Mouse (Mus musculus): ENCODE data around the gene Rap2a. TPM values are rescaled to one million over a fixed set of nuclear protein-coding genes. Genes with fewer than 3 reads are reported as not detected.

Gene Rap2a
- total and polyA plus RNA-seq, 3 experiments: 8.5 to 9.3 (median 8.9) TPM

DNA sequence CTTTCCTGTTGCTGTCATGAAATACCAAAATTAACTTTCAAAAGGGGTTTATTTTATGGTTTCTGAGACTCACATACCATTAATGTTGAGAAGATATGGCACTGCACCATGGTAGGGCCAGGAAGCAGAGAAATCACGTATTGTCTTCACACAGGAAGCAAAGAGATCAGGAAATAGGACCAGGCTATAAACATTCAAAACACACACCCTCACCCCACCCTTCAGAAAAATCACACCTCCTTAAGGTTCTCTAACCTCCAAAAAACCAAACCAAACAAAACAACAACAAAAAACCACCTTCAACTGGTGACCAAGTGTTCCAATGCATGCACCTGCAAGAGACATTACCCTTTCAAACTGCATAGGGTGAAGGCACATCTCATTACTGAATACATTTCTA, 41.7 kb downstream of the Rap2a start:
- H3K36me3 ChIP-seq (ENCODE audit: control insufficient read depth, insufficient read depth, low read length): no peaks in the 10 kb centered on the region
- no peak for TF ChIP-seq POLR2A (IDR thresholded peaks at IDR 0.05; ENCODE audit: insufficient read depth, low read depth, low read length)
- TF ChIP-seq EP300 (IDR thresholded peaks at IDR 0.05; ENCODE audit: insufficient read depth, low read depth, low read length): no peak
- no peak for TF ChIP-seq CTCF (IDR thresholded peaks at IDR 0.05)
- no peaks in the 10 kb centered on the region for H3K4me1 ChIP-seq (ENCODE audit: control insufficient read depth, insufficient read depth, low read length)
- H3K79me2 ChIP-seq (replicated peaks; ENCODE audit: control insufficient read depth, insufficient read depth, low read length): no peaks in the 10 kb centered on the region
- H3K9ac ChIP-seq (ENCODE audit: low read depth, low read length): no peak overlapping the region
- H3K4me3 ChIP-seq: no peak overlapping the region
- DNase-seq: no peak
- 56% methylated on average over 1 of the region's 1 CpGs for WGBS
- no peak overlapping the region for H3K27ac ChIP-seq
- H3K27me3 ChIP-seq (ENCODE audit: control insufficient read depth, insufficient read depth, low read length): no peaks in the 10 kb centered on the region
- intact Hi-C loops (cut with DNase I): no loop called here

DNA sequence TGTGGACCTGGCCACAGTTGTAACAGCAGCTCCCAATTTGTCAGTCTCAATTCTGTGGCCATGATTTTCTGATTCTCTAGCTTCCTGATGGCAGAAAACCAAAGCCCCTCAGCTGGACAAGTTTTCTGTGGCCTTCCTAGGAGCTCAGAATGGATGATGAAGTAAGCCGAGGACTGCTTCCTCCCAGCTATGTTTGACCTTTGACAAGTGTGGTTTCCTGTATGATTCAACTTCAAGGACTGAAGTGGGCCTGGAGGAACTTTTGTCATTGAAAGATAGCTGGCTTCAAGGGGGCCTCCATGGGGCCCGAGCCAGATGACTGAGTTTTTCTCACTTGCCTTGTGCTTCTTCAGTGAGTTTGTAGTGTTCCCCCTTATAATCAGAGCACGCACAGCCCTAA, 42.6 kb downstream of the Rap2a start:
- WGBS: 50% methylated on average over 3 of the region's 3 CpGs
- H3K27ac ChIP-seq: no peak overlapping the region
- H3K79me2 ChIP-seq (replicated peaks; ENCODE audit: control insufficient read depth, insufficient read depth, low read length): no peaks in the 10 kb centered on the region
- TF ChIP-seq EP300 (IDR thresholded peaks at IDR 0.05; ENCODE audit: insufficient read depth, low read depth, low read length): no peak
- TF ChIP-seq POLR2A (IDR thresholded peaks at IDR 0.05; ENCODE audit: insufficient read depth, low read depth, low read length): no peak
- no peak for TF ChIP-seq CTCF (IDR thresholded peaks at IDR 0.05)
- no peak overlapping the region for H3K4me3 ChIP-seq
- intact Hi-C loops (cut with DNase I): no loop called here
- no peaks in the 10 kb centered on the region for H3K4me1 ChIP-seq (ENCODE audit: control insufficient read depth, insufficient read depth, low read length)
- DNase-seq: no peak
- H3K27me3 ChIP-seq (ENCODE audit: control insufficient read depth, insufficient read depth, low read length): no peaks in the 10 kb centered on the region
- no peaks in the 10 kb centered on the region for H3K36me3 ChIP-seq (ENCODE audit: control insufficient read depth, insufficient read depth, low read length)
- no peak overlapping the region for H3K9ac ChIP-seq (ENCODE audit: low read depth, low read length)

- no peaks in the 10 kb centered on the region for H3K27me3 ChIP-seq (ENCODE audit: control insufficient read depth, insufficient read depth, low read length)
- no peak overlapping the region for H3K4me3 ChIP-seq
- no peaks in the 10 kb centered on the region for H3K4me1 ChIP-seq (ENCODE audit: control insufficient read depth, insufficient read depth, low read length)
- 96% methylated on average over 5 of the region's 5 CpGs for WGBS
- H3K27ac ChIP-seq: no peak overlapping the region
- H3K36me3 ChIP-seq (ENCODE audit: control insufficient read depth, insufficient read depth, low read length): no peaks in the 10 kb centered on the region
- TF ChIP-seq CTCF (IDR thresholded peaks at IDR 0.05) (no peak), EP300 (IDR thresholded peaks at IDR 0.05; ENCODE audit: insufficient read depth, low read depth, low read length) (no peak), POLR2A (IDR thresholded peaks at IDR 0.05; ENCODE audit: insufficient read depth, low read depth, low read length) (no peak)
- intact Hi-C loops (cut with DNase I): no loop called here
- no peaks in the 10 kb centered on the region for H3K79me2 ChIP-seq (replicated peaks; ENCODE audit: control insufficient read depth, insufficient read depth, low read length)
- no peak for DNase-seq
- no peak overlapping the region for H3K9ac ChIP-seq (ENCODE audit: low read depth, low read length)
These were observed 45.1 kb downstream of the Rap2a start for GRCm38 (mm10) chr14:120523296-120523695.

- Histone ChIP-seq H3K79me2 (replicated peaks; ENCODE audit: control insufficient read depth, insufficient read depth, low read length) (no peaks in the 10 kb centered on the region), H3K27me3 (ENCODE audit: control insufficient read depth, insufficient read depth, low read length) (no peaks in the 10 kb centered on the region), H3K4me1 (ENCODE audit: control insufficient read depth, insufficient read depth, low read length) (no peaks in the 10 kb centered on the region), H3K4me3 (no peak overlapping the region), H3K36me3 (ENCODE audit: control insufficient read depth, insufficient read depth, low read length) (no peaks in the 10 kb centered on the region), H3K9ac (ENCODE audit: low read depth, low read length) (no peak overlapping the region), H3K27ac (no peak overlapping the region)
- no peak for DNase-seq
- no peak for TF ChIP-seq CTCF (IDR thresholded peaks at IDR 0.05)
- TF ChIP-seq EP300 (IDR thresholded peaks at IDR 0.05; ENCODE audit: insufficient read depth, low read depth, low read length): no peak
- no peak for TF ChIP-seq POLR2A (IDR thresholded peaks at IDR 0.05; ENCODE audit: insufficient read depth, low read depth, low read length)
- WGBS: 54% methylated on average over 2 of the region's 2 CpGs
- intact Hi-C loops (cut with DNase I): no loop called here
These were observed 47.4 kb downstream of the Rap2a start for GRCm38 (mm10) chr14:120525644-120526043.

- 92% methylated on average over 3 of the region's 3 CpGs for WGBS
- no peaks in the 10 kb centered on the region for H3K79me2 ChIP-seq (replicated peaks; ENCODE audit: control insufficient read depth, insufficient read depth, low read length)
These were observed 55.1 kb downstream of the Rap2a start for GRCm38 (mm10) chr14:120533301-120533700.

GRCm38 (mm10) chr14:120534841-120535271, 56.6 kb downstream of the Rap2a start:
- Histone ChIP-seq H3K79me2 (replicated peaks; ENCODE audit: control insufficient read depth, insufficient read depth, low read length) (no peaks in the 10 kb centered on the region), H3K9ac (ENCODE audit: low read depth, low read length) (no peak overlapping the region), H3K27ac (no peak overlapping the region), H3K36me3 (ENCODE audit: control insufficient read depth, insufficient read depth, low read length) (no peaks in the 10 kb centered on the region), H3K4me3 (no peak overlapping the region), H3K27me3 (ENCODE audit: control insufficient read depth, insufficient read depth, low read length) (no peaks in the 10 kb centered on the region), H3K4me1 (ENCODE audit: control insufficient read depth, insufficient read depth, low read length) (peaks cover 9% of the 10 kb centered on the region)
- intact Hi-C loops (cut with DNase I): loop anchor here (5.0 kb wide), 1 partner anchor 58 kb away; the partner anchor contains the start of gene Rap2a
- TF ChIP-seq CTCF (IDR thresholded peaks at IDR 0.05): no peak
- no peak for TF ChIP-seq EP300 (IDR thresholded peaks at IDR 0.05; ENCODE audit: insufficient read depth, low read depth, low read length)
- TF ChIP-seq POLR2A (IDR thresholded peaks at IDR 0.05; ENCODE audit: insufficient read depth, low read depth, low read length): no peak
- 50% methylated on average over 3 of the region's 3 CpGs for WGBS
- peak; percentile 27 to 31 for DNase-seq

More at GRCm38 (mm10) chr14:120533301-120533700, 55.1 kb downstream of the Rap2a start:
- Histone ChIP-seq H3K4me1 (ENCODE audit: control insufficient read depth, insufficient read depth, low read length) (peaks cover 6% of the 10 kb centered on the region), H3K27ac (no peak overlapping the region), H3K36me3 (ENCODE audit: control insufficient read depth, insufficient read depth, low read length) (no peaks in the 10 kb centered on the region), H3K9ac (ENCODE audit: low read depth, low read length) (no peak overlapping the region), H3K27me3 (ENCODE audit: control insufficient read depth, insufficient read depth, low read length) (no peaks in the 10 kb centered on the region), H3K4me3 (no peak overlapping the region)
- TF ChIP-seq CTCF (IDR thresholded peaks at IDR 0.05) (no peak), EP300 (IDR thresholded peaks at IDR 0.05; ENCODE audit: insufficient read depth, low read depth, low read length) (no peak), POLR2A (IDR thresholded peaks at IDR 0.05; ENCODE audit: insufficient read depth, low read depth, low read length) (no peak)
- intact Hi-C loops (cut with DNase I): loop anchor here (5.0 kb wide), 1 partner anchor 56 kb away; the partner anchor contains the start of gene Rap2a
- DNase-seq: no peak
